Mouse (Mus musculus) embryonic facial prominence, embryonic 14.5 days (tissue): ENCODE measurements around the gene Layn. TPM values are rescaled to one million over a fixed set of nuclear protein-coding genes. Genes with fewer than 3 reads are reported as not detected.
A peak's percentile ranks its signal among the peaks of the same experiment; 100 is the strongest.

Experiments
- ATAC-seq: fragments of 200-750 bp; cut with Nextera tagmentation; 2 replicates; pipeline ENCODE4 v1.8.0; 2017; ENCODE audit warnings: low read depth, moderate number of reproducible peaks, moderate TSS enrichment
- DNase-seq: peaks from one replicate; pipeline ENCODE4 v3.0.0-alpha.2; 2015; ENCODE audit warnings: low spot score
- H3K27ac ChIP-seq: fragments of 300-500 bp; sonication (generic); replicated peaks from 2 replicates; pipeline ENCODE4 v1.5.1; 2014; ENCODE audit warnings: low read depth, mild to moderate bottlenecking, low read length, moderate library complexity
- H3K27me3 ChIP-seq: fragments of 300-500 bp; sonication (generic); replicated peaks from 2 replicates; pipeline ENCODE4 v1.6.1; 2014; ENCODE audit warnings: low read length; ENCODE audit not compliant: control insufficient read depth, insufficient read depth
- H3K36me3 ChIP-seq: fragments of 300-500 bp; sonication (generic); 2 replicates; pipeline ENCODE4 v1.6.1; 2014; ENCODE audit warnings: low read length, mixed read lengths; ENCODE audit not compliant: control insufficient read depth, insufficient read depth
- H3K4me1 ChIP-seq: fragments of 300-500 bp; sonication (generic); 2 replicates; pipeline ENCODE4 v1.6.1; 2014; ENCODE audit warnings: antibody characterized with exemption, low read length; ENCODE audit not compliant: control insufficient read depth, insufficient read depth
- H3K4me2 ChIP-seq: fragments of 300-500 bp; sonication (generic); 2 replicates; pipeline ENCODE4 v1.6.1; 2014; ENCODE audit warnings: low read depth, mild to moderate bottlenecking, low read length, moderate library complexity, mixed read lengths
- H3K4me3 ChIP-seq: fragments of 300-500 bp; sonication (generic); 2 replicates; pipeline ENCODE4 v1.5.1; 2014; ENCODE audit warnings: low read depth, mild to moderate bottlenecking, low read length
- H3K9ac ChIP-seq: fragments of 300-500 bp; sonication (generic); 2 replicates; pipeline ENCODE4 v1.6.1; 2014; ENCODE audit warnings: low read depth, mild to moderate bottlenecking, low read length, moderate library complexity, mixed read lengths
- H3K9me3 ChIP-seq: fragments of 300-500 bp; sonication (generic); 2 replicates; pipeline ENCODE4 v1.6.1; 2016; ENCODE audit warnings: low read length; ENCODE audit not compliant: control insufficient read depth
- WGBS: fragments of 180-500 bp; shearing (Covaris S2); extraction: QIAGEN DNeasy Blood & Tissue Kit; methylation state at CpG from one replicate; pipeline ENCODE4 v1.1.7; 2014; 5-methylcytosine and 5-hydroxymethylcytosine counted together
- polyA plus RNA-seq: library from polyadenylated mRNA; unstranded; fragments of >200 nt; fragmentation: Nextera tagmentation; extraction: Ambion mirVana; gene quantifications from 2 replicates; pipeline ENCODE4 v1.2.1, GENCODE M21; 2014

Layn gene
- polyA plus RNA-seq: 5.0 and 6.0 TPM in 2 replicates

GRCm38 (mm10) chr9:51076979-51077315 lies at the start of gene Layn:
Gene Layn (minus strand): TSS chr9:51077094.
- H3K36me3 ChIP-seq: no peaks in the 10 kb centered on the region
- H3K27ac ChIP-seq: peak within 1 kb of the TSS; percentile 44; the same call in 1 of the 2 replicates
- H3K4me1 ChIP-seq: peaks cover 12% of the 10 kb centered on the region
- H3K4me2 ChIP-seq: peak within 1 kb of the TSS; percentile 95
- DNase-seq (peak; percentile 95), ATAC-seq (peak; percentile 99)
- no peaks in the 10 kb centered on the region for H3K9me3 ChIP-seq
- H3K9ac ChIP-seq: peak within 1 kb of the TSS; percentile 61
- WGBS: under 1% methylated on average over 14 of the region's 14 CpGs
- H3K4me3 ChIP-seq: peak within 1 kb of the TSS; percentile 50
- no peaks in the 10 kb centered on the region for H3K27me3 ChIP-seq

- Histone ChIP-seq H3K4me2 (no peak overlapping the region), H3K4me1 (no peaks in the 10 kb centered on the region), H3K27ac (no peak overlapping the region), H3K9ac (no peak overlapping the region), H3K36me3 (no peaks in the 10 kb centered on the region), H3K27me3 (no peaks in the 10 kb centered on the region), H3K4me3 (no peak overlapping the region), H3K9me3 (no peaks in the 10 kb centered on the region)
- ATAC-seq (no peak), DNase-seq (no peak)
- WGBS: 66% methylated on average over 4 of the region's 4 CpGs
Observed at GRCm38 (mm10) chr9:51114767-51115166, 37.9 kb upstream of the Layn start.

- Histone ChIP-seq H3K9me3 (no peaks in the 10 kb centered on the region), H3K4me1 (peaks cover 11% of the 10 kb centered on the region; the same call in 1 of the 2 replicates), H3K4me3 (no peak overlapping the region), H3K4me2 (no peak overlapping the region), H3K27me3 (peaks cover 10% of the 10 kb centered on the region; the same call in 1 of the 2 replicates), H3K27ac (no peak overlapping the region), H3K9ac (no peak overlapping the region), H3K36me3 (no peaks in the 10 kb centered on the region)
- no peak for ATAC-seq
- 75% methylated on average over 2 of the region's 2 CpGs for WGBS
- DNase-seq: peak; percentile 25
Observed at GRCm38 (mm10) chr9:51105751-51106150, 28.9 kb upstream of the Layn start.

GRCm38 (mm10) chr9:51103808-51104514 lies 27.1 kb upstream of the Layn start:
- ATAC-seq (peak; percentile 33; the same call in 1 of the 2 replicates), DNase-seq (peak; percentile 24)
- Histone ChIP-seq H3K9ac (peak overlapping the region; percentile 73), H3K4me2 (peak overlapping the region; percentile 100), H3K4me3 (peak overlapping the region; percentile 58), H3K4me1 (peaks cover 11% of the 10 kb centered on the region; the same call in 1 of the 2 replicates), H3K27ac (no peak overlapping the region), H3K9me3 (no peaks in the 10 kb centered on the region), H3K36me3 (no peaks in the 10 kb centered on the region), H3K27me3 (peaks cover 10% of the 10 kb centered on the region; the same call in 1 of the 2 replicates)
- 32% methylated on average over 10 of the region's 30 CpGs for WGBS

GRCm38 (mm10) chr9:51102963-51103807 lies 26.3 kb upstream of the Layn start:
- peak overlapping the region; percentile 58 for H3K4me3 ChIP-seq
- ATAC-seq: peak; percentile 50; the same call in 1 of the 2 replicates
- DNase-seq: peak; percentile 56
- WGBS: 2% methylated on average over 35 of the region's 44 CpGs
- peak overlapping the region; percentile 100 for H3K4me2 ChIP-seq
- no peaks in the 10 kb centered on the region for H3K9me3 ChIP-seq
- H3K36me3 ChIP-seq: no peaks in the 10 kb centered on the region
- peaks cover 10% of the 10 kb centered on the region; the same call in 1 of the 2 replicates for H3K27me3 ChIP-seq
- peaks cover 11% of the 10 kb centered on the region; the same call in 1 of the 2 replicates for H3K4me1 ChIP-seq
- peak overlapping the region; percentile 73 for H3K9ac ChIP-seq
- no peak overlapping the region for H3K27ac ChIP-seq

- no peak within 1 kb of the TSS for H3K27ac ChIP-seq
- peak within 1 kb of the TSS; percentile 23 for H3K9ac ChIP-seq
- DNase-seq: peak; percentile 82
- ATAC-seq: peak; percentile 78
- H3K27me3 ChIP-seq: peaks cover 10% of the 10 kb centered on the region; the same call in 1 of the 2 replicates
- peak within 1 kb of the TSS; percentile 100 for H3K4me2 ChIP-seq
- peak within 1 kb of the TSS; percentile 58 for H3K4me3 ChIP-seq
- H3K36me3 ChIP-seq: no peaks in the 10 kb centered on the region
- peaks cover 11% of the 10 kb centered on the region; the same call in 1 of the 2 replicates for H3K4me1 ChIP-seq
- WGBS: 10% methylated on average over 27 of the region's 27 CpGs
- H3K9me3 ChIP-seq: no peaks in the 10 kb centered on the region
Observed at GRCm38 (mm10) chr9:51101756-51102425, 25.0 kb upstream of the Layn start, which contains the start of gene 4833427G06Rik. Gene 4833427G06Rik (minus strand): TSS chr9:51102078.

GRCm38 (mm10) chr9:51096306-51096705 lies 19.4 kb upstream of the Layn start:
- H3K27ac ChIP-seq: no peak overlapping the region
- no peak for ATAC-seq
- no peak overlapping the region for H3K4me3 ChIP-seq
- H3K4me2 ChIP-seq: no peak overlapping the region
- no peaks in the 10 kb centered on the region for H3K4me1 ChIP-seq
- no peak overlapping the region for H3K9ac ChIP-seq
- no peaks in the 10 kb centered on the region for H3K27me3 ChIP-seq
- H3K36me3 ChIP-seq: no peaks in the 10 kb centered on the region
- 57% methylated on average over 2 of the region's 2 CpGs for WGBS
- no peaks in the 10 kb centered on the region for H3K9me3 ChIP-seq
- DNase-seq: no peak

GRCm38 (mm10) chr9:51093697-51094096 lies 16.8 kb upstream of the Layn start:
- H3K4me2 ChIP-seq: no peak overlapping the region

More at GRCm38 (mm10) chr9:51093697-51094096, 16.8 kb upstream of the Layn start:
- ATAC-seq (no peak), DNase-seq (no peak)
- Histone ChIP-seq H3K4me1 (no peaks in the 10 kb centered on the region), H3K27ac (no peak overlapping the region), H3K9me3 (no peaks in the 10 kb centered on the region), H3K36me3 (no peaks in the 10 kb centered on the region), H3K27me3 (no peaks in the 10 kb centered on the region), H3K9ac (no peak overlapping the region), H3K4me3 (no peak overlapping the region)
- WGBS: 74% methylated on average over 5 of the region's 5 CpGs
